Mouse (Mus musculus) embryonic facial prominence, embryonic 10.5 days (tissue): Measurements from ENCODE around the gene Spata17. TPM values are rescaled to one million over a fixed set of nuclear protein-coding genes. Genes with fewer than 3 reads are reported as not detected.

Source experiments
- DNase-seq: peaks from one replicate; pipeline ENCODE4 v3.0.0-alpha.2; 2017; ENCODE audit warnings: low spot score
- H3K27ac ChIP-seq: fragments of 300-500 bp; sonication (generic); replicated peaks from 2 replicates; pipeline ENCODE4 v1.5.1; 2016; ENCODE audit warnings: mild to moderate bottlenecking
- H3K27me3 ChIP-seq: fragments of 300-500 bp; sonication (generic); replicated peaks from 2 replicates; pipeline ENCODE4 v1.6.1; 2016; ENCODE audit warnings: low read depth, mild to moderate bottlenecking; ENCODE audit not compliant: poor library complexity, severe bottlenecking
- H3K36me3 ChIP-seq: fragments of 300-500 bp; sonication (generic); replicated peaks from 2 replicates; pipeline ENCODE4 v1.6.1; 2016; ENCODE audit warnings: mild to moderate bottlenecking, moderate library complexity
- H3K4me1 ChIP-seq: fragments of 300-500 bp; sonication (generic); 2 replicates; pipeline ENCODE4 v1.6.1; 2016
- H3K4me3 ChIP-seq: fragments of 300-500 bp; sonication (generic); 2 replicates; pipeline ENCODE4 v1.5.1; 2016; ENCODE audit warnings: mild to moderate bottlenecking, moderate library complexity
- H3K9me3 ChIP-seq: fragments of 300-500 bp; sonication (generic); 2 replicates; pipeline ENCODE4 v1.6.1; 2016; ENCODE audit warnings: mild to moderate bottlenecking
- WGBS: fragments of 180-500 bp; shearing (Covaris S2); methylation state at CpG from one replicate; pipeline ENCODE4 v1.1.7; 2016; 5-methylcytosine and 5-hydroxymethylcytosine counted together
- polyA plus RNA-seq: library from polyadenylated mRNA; unstranded; fragments of >200 nt; fragmentation: Nextera tagmentation; extraction: Ambion mirVana; gene quantifications from 2 replicates; pipeline ENCODE4 v1.2.1, GENCODE M21; 2016

Gene Spata17
- polyA plus RNA-seq, 1 experiment from 2014 or later = 1.1 TPM

DNA sequence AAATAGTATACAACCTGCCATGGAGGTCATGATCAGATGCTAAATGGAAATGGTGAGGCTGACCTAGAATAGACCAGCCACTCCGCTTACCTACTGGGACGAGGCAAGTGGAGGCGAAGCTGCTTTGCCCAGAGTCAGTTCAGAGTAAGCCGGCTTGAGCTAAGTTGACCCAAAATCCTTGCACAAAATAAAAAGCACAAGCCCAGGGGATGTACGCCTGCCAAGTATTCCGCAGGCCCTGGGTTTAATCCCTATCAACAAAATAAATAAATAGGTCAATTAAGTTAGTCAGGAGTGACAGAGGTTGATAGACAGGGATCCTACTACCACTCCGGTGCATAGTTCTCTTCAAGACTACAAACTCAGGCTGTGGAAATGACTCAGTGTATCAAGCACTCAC lies 207.0 kb downstream of the Spata17 start:
- no peak for DNase-seq
- 82% methylated on average over 7 of the region's 7 CpGs for WGBS

GRCm38 (mm10) chr1:187006227-187006925 lies 208.9 kb downstream of the Spata17 start:
- H3K27me3 ChIP-seq = no peaks in the 10 kb centered on the region

More for the DNA sequence above, 207.0 kb downstream of the Spata17 start:
- no peaks in the 10 kb centered on the region for H3K27me3 ChIP-seq
- no peak overlapping the region for H3K27ac ChIP-seq
- H3K36me3 ChIP-seq = no peaks in the 10 kb centered on the region
- no peaks in the 10 kb centered on the region for H3K9me3 ChIP-seq
- H3K4me3 ChIP-seq = no peak overlapping the region
- peaks cover 7% of the 10 kb centered on the region; the same call in 1 of the 2 replicates for H3K4me1 ChIP-seq

DNA sequence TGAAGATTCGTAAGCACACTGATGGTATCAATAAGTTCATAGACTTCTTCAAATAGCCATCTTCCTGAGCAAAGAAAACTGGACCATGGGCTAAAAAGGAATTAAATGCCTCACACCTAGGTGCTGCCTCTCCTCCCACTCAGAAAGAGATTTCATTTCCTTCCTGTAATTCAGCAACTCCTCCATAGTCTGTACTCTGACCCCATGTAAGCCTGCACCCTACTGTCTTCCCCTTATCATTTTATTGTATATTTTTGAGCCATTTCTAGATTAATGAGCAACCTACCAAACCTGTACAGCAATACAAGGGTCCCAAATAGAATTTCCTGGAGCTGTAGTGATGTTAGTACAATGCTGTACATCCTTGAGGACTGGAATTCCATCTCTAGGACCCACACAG lies 211.0 kb downstream of the Spata17 start:
- no peak for DNase-seq
- H3K27me3 ChIP-seq = no peaks in the 10 kb centered on the region
- WGBS = 93% methylated on average over 1 of the region's 1 CpGs
- H3K4me1 ChIP-seq = peaks cover 8% of the 10 kb centered on the region; the same call in 1 of the 2 replicates
- no peaks in the 10 kb centered on the region for H3K9me3 ChIP-seq
- no peak overlapping the region for H3K27ac ChIP-seq
- no peak overlapping the region for H3K4me3 ChIP-seq
- H3K36me3 ChIP-seq = no peaks in the 10 kb centered on the region

More at GRCm38 (mm10) chr1:187006227-187006925, 208.9 kb downstream of the Spata17 start:
- no peak for DNase-seq
- no peak overlapping the region for H3K27ac ChIP-seq
- 90% methylated on average over 14 of the region's 14 CpGs for WGBS
- H3K4me3 ChIP-seq = no peak overlapping the region
- H3K36me3 ChIP-seq = no peaks in the 10 kb centered on the region
- H3K4me1 ChIP-seq = peaks cover 8% of the 10 kb centered on the region; the same call in 1 of the 2 replicates
- no peaks in the 10 kb centered on the region for H3K9me3 ChIP-seq

DNA sequence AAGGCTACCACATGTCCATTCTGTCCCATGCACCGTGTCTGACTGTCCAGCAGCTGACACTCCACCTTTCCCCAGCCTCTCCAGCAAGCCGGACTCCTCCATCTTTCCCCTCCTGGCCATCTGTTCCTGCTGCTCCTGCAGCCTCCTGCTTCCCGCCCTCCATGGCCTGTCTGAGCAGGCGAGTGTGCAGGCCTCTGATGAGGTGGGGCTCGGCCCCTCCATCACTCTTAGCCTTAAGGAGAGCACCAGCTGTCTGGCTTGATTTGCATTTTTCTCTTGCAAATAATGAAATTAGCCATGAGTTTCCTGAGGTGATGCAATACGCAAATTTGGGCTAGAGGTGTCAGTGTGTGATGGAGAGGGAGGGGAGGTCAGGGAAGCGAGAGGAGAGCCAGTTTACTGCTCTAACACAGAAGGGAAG lies 211.8 kb downstream of the Spata17 start:
- Histone ChIP-seq H3K9me3 (no peaks in the 10 kb centered on the region), H3K4me3 (no peak overlapping the region), H3K36me3 (no peaks in the 10 kb centered on the region), H3K4me1 (peaks cover 5% of the 10 kb centered on the region; the same call in 1 of the 2 replicates), H3K27me3 (no peaks in the 10 kb centered on the region), H3K27ac (no peak overlapping the region)
- no peak for DNase-seq
- WGBS = 69% methylated on average over 7 of the region's 7 CpGs

GRCm38 (mm10) chr1:186997596-186998304 lies 217.5 kb downstream of the Spata17 start:
- H3K4me1 ChIP-seq = peaks cover 9% of the 10 kb centered on the region; the same call in 1 of the 2 replicates
- H3K27ac ChIP-seq = no peak overlapping the region
- no peak for DNase-seq
- no peaks in the 10 kb centered on the region for H3K36me3 ChIP-seq
- 90% methylated on average over 21 of the region's 21 CpGs for WGBS
- no peaks in the 10 kb centered on the region for H3K27me3 ChIP-seq
- no peak overlapping the region for H3K4me3 ChIP-seq
- no peaks in the 10 kb centered on the region for H3K9me3 ChIP-seq

Other genes starting within 250 kb of the Spata17 start
- gene D1Pas1, start 248.0 kb downstream of the Spata17 start, polyA plus RNA-seq = 0.15 and 0.16 TPM in 2 replicates
- 25.0 and 27.6 TPM in 2 replicates for gene Gpatch2, start within 50 bp of the Spata17 start, polyA plus RNA-seq